Mouse (Mus musculus) heart, postnatal 0 days (tissue): Measurements from ENCODE around the gene Hivep1. TPM values are rescaled to one million over a fixed set of nuclear protein-coding genes. Genes with fewer than 3 reads are reported as not detected.

Source experiments
- ATAC-seq: fragments of 200-750 bp; cut with Nextera tagmentation; 2 replicates; pipeline ENCODE4 v1.8.0; 2017; ENCODE audit warnings: low read depth, moderate number of reproducible peaks, moderate library complexity; ENCODE audit not compliant: insufficient read depth
- DNase-seq: peaks from one replicate; pipeline ENCODE4 v3.0.0-alpha.2; 2016; ENCODE audit warnings: low spot score
- H3K27ac ChIP-seq: fragments of 300-500 bp; sonication (generic); 2 replicates; pipeline ENCODE4 v1.5.1; 2014; ENCODE audit warnings: low read depth, mild to moderate bottlenecking
- H3K27me3 ChIP-seq: fragments of 300-500 bp; sonication (generic); 2 replicates; pipeline ENCODE4 v1.6.1; 2014; ENCODE audit warnings: low read length, mixed read lengths; ENCODE audit not compliant: control insufficient read depth, insufficient read depth
- H3K36me3 ChIP-seq: fragments of 300-500 bp; sonication (generic); replicated peaks from 2 replicates; pipeline ENCODE4 v1.6.1; 2014; ENCODE audit warnings: low read length, mixed read lengths; ENCODE audit not compliant: control insufficient read depth, insufficient read depth
- H3K4me1 ChIP-seq: fragments of 300-500 bp; sonication (generic); 2 replicates; pipeline ENCODE4 v1.6.1; 2014; ENCODE audit warnings: antibody characterized with exemption; ENCODE audit not compliant: control insufficient read depth, insufficient read depth
- H3K4me2 ChIP-seq: fragments of 300-500 bp; sonication (generic); 2 replicates; pipeline ENCODE4 v1.6.1; 2014; ENCODE audit warnings: low read depth, mild to moderate bottlenecking, low read length, moderate library complexity
- H3K4me3 ChIP-seq: fragments of 300-500 bp; sonication (generic); 2 replicates; pipeline ENCODE4 v1.5.1; 2014; ENCODE audit warnings: low read depth, low read length
- H3K9ac ChIP-seq: fragments of 300-500 bp; sonication (generic); replicated peaks from 2 replicates; pipeline ENCODE4 v1.6.1; 2014; ENCODE audit warnings: low read depth, low read length, mixed read lengths
- H3K9me3 ChIP-seq: fragments of 300-500 bp; sonication (generic); replicated peaks from 2 replicates; pipeline ENCODE4 v1.6.1; 2016; ENCODE audit warnings: low read length; ENCODE audit not compliant: control insufficient read depth
- CTCF ChIP-seq: IDR thresholded peaks from 2 replicates; pipeline ENCODE4 v1.5.1; 2016; ENCODE audit warnings: antibody characterized with exemption, control low read depth, low read depth
- EP300 ChIP-seq: IDR thresholded peaks from 2 replicates; pipeline ENCODE4 v1.6.1; 2016; ENCODE audit warnings: antibody characterized with exemption, low read depth
- WGBS: fragments of 180-500 bp; shearing (Covaris S2); extraction: QIAGEN DNeasy Blood & Tissue Kit; methylation state at CpG from one replicate; pipeline ENCODE4 v1.1.7; 2014; 5-methylcytosine and 5-hydroxymethylcytosine counted together
- polyA plus RNA-seq: library from polyadenylated mRNA; unstranded; fragments of >200 nt; fragmentation: Nextera tagmentation; extraction: Ambion mirVana; gene quantifications from 2 replicates; pipeline ENCODE4 v1.2.1, GENCODE M21; 2015
- total RNA-seq: library from RNA; depleted of rRNA; stranded (reverse); fragments of >200 nt; gene quantifications from 2 replicates; pipeline ENCODE4 v1.2.3, GENCODE M21; 2014; ENCODE audit warnings: low replicate concordance

The Hivep1 gene
- total and polyA plus RNA-seq, 2 experiments from 2014 or later: 3.7 to 33.5 TPM

- Histone ChIP-seq H3K27ac (no peak overlapping the region), H3K36me3 (peaks cover 4% of the 10 kb centered on the region; the same call in 1 of the 2 replicates), H3K4me2 (no peak overlapping the region), H3K4me1 (no peaks in the 10 kb centered on the region; the same call in 1 of the 2 replicates), H3K4me3 (no peak overlapping the region), H3K9ac (no peak overlapping the region), H3K27me3 (no peaks in the 10 kb centered on the region), H3K9me3 (no peaks in the 10 kb centered on the region)
- ATAC-seq (no peak), DNase-seq (no peak)
- TF ChIP-seq EP300 (no peak), CTCF (no peak)
- WGBS: 69% methylated on average over 5 of the region's 5 CpGs
Measured at GRCm38 (mm10) chr13:42076751-42077302, 25.0 kb downstream of the Hivep1 start.

- no peak for DNase-seq
- no peak for ATAC-seq
- 81% methylated on average over 3 of the region's 3 CpGs for WGBS
- TF ChIP-seq CTCF (no peak), EP300 (no peak)
- Histone ChIP-seq H3K9me3 (no peaks in the 10 kb centered on the region), H3K27ac (no peak overlapping the region), H3K4me3 (no peak overlapping the region), H3K9ac (no peak overlapping the region), H3K27me3 (no peaks in the 10 kb centered on the region), H3K4me2 (no peak overlapping the region), H3K36me3 (peaks cover 4% of the 10 kb centered on the region; the same call in 1 of the 2 replicates), H3K4me1 (no peaks in the 10 kb centered on the region; the same call in 1 of the 2 replicates)
Measured at GRCm38 (mm10) chr13:42077629-42078028, 25.8 kb downstream of the Hivep1 start.

GRCm38 (mm10) chr13:42080131-42080916 is 28.5 kb downstream of the Hivep1 start:
- WGBS: 59% methylated on average over 10 of the region's 10 CpGs
- H3K4me1 ChIP-seq: no peaks in the 10 kb centered on the region
- peaks cover 4% of the 10 kb centered on the region; the same call in 1 of the 2 replicates for H3K36me3 ChIP-seq
- no peak overlapping the region for H3K4me3 ChIP-seq
- H3K4me2 ChIP-seq: no peak overlapping the region
- TF ChIP-seq CTCF (no peak), EP300 (no peak)
- no peak for ATAC-seq
- no peaks in the 10 kb centered on the region for H3K9me3 ChIP-seq
- H3K9ac ChIP-seq: no peak overlapping the region
- H3K27ac ChIP-seq: no peak overlapping the region
- no peaks in the 10 kb centered on the region for H3K27me3 ChIP-seq
- no peak for DNase-seq

DNA sequence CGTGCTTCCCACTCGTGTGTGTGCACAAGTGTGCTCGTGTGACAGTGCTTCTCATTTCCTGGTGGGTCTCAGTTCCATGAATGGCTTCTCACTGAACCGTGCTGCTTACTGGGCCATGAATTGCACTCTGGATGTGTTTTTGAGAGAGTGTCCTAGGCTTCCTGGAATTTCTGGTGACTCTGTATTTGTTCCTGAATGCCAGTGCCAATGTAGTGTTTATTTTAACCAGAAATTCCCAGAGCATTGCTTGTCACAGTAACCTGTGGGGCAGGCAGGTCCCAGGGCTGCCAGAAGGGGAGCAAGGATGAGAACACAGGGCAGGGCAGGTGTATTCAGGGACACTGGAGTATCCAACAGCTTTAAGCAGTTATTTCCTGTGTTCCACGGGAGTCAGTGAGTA is 36.5 kb downstream of the Hivep1 start:
- no peak for ATAC-seq
- no peak overlapping the region for H3K9ac ChIP-seq
- H3K27me3 ChIP-seq: no peaks in the 10 kb centered on the region
- no peak overlapping the region for H3K4me2 ChIP-seq
- WGBS: 63% methylated on average over 5 of the region's 5 CpGs
- H3K36me3 ChIP-seq: no peaks in the 10 kb centered on the region
- TF ChIP-seq EP300 (no peak), CTCF (no peak)
- no peak overlapping the region for H3K27ac ChIP-seq
- H3K4me1 ChIP-seq: peaks cover 15% of the 10 kb centered on the region
- DNase-seq: no peak
- no peak overlapping the region for H3K4me3 ChIP-seq
- H3K9me3 ChIP-seq: no peaks in the 10 kb centered on the region

GRCm38 (mm10) chr13:42089025-42089424 is 37.2 kb downstream of the Hivep1 start:
- Histone ChIP-seq H3K27me3 (no peaks in the 10 kb centered on the region), H3K4me3 (no peak overlapping the region), H3K4me2 (no peak overlapping the region), H3K27ac (no peak overlapping the region), H3K9me3 (no peaks in the 10 kb centered on the region), H3K36me3 (no peaks in the 10 kb centered on the region), H3K4me1 (peaks cover 15% of the 10 kb centered on the region), H3K9ac (no peak overlapping the region)
- 64% methylated on average over 8 of the region's 8 CpGs for WGBS
- no peak for DNase-seq
- TF ChIP-seq CTCF: no peak
- no peak for TF ChIP-seq EP300
- ATAC-seq: no peak
